Mouse (Mus musculus): ENCODE results near the gene Sp9.
A peak's percentile ranks its signal among the peaks of the same experiment; 100 is the strongest.

The Sp9 gene

GRCm38 (mm10) chr2:73274119-73274920 is 2.6 kb downstream of the Sp9 start:
- no peak for DNase-seq (ENCODE audit: low read depth, low spot score)

GRCm38 (mm10) chr2:73275261-73276040 is 3.7 kb downstream of the Sp9 start:
- no peak for DNase-seq (ENCODE audit: low read depth, low spot score)

- no peak for DNase-seq (ENCODE audit: low read depth, low spot score)
These were observed 4.4 kb downstream of the Sp9 start for GRCm38 (mm10) chr2:73276141-73276571.

DNA sequence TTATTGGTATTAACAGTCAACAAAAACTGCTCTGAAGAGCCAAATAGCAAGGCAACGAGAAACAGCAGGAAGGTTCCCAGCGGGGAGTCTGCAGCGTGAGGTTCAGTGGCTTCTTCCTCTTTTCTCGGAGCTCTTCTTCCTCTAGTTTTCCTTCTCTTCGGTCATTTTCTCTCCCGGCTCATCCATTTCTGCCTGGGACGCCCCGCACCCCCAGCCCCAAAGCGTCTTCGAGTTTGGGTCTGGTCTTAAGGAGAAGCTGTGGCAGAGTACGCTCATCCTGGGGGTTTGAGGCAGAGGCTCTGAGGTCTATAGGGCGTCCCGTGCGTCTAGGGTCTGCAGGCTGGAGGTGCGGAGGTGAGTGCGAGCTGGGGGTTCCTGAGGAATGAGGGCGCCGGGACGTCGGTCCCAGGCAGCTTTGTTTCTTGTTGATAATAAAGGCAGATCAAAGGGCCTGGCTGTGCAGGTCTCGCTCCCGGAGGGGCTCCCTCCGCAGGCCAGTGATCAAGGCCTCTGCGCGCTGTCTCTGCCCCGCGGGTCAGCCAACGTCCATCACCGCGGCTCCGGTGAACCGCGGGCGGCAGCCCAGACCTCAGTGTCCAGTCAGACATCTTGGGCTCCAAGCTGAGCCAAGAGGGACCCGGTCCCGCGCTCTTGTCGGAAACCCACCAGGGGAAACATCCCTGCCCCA is 5.4 kb downstream of the Sp9 start:
- DNase-seq (ENCODE audit: low read depth, low spot score): no peak

DNA sequence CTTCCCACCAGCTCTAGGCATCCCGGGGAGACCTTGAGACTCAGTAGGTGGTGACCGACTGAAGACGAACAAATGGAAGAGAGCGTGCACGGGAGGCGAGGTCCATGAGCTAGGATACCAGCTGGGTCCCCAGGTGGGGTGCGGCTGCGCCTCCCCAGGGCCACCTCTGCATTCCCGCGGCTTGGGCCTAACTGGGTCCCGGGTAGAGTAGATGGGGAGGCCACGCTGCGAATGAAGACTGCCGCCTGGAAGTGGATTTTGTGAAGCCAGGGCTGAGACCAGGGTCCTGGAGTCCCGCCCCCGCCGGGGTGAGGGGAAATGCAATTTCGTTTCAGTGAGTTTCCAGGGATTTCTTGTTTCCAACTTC is 6.0 kb downstream of the Sp9 start:
- no peak for DNase-seq (ENCODE audit: low read depth, low spot score)

DNA sequence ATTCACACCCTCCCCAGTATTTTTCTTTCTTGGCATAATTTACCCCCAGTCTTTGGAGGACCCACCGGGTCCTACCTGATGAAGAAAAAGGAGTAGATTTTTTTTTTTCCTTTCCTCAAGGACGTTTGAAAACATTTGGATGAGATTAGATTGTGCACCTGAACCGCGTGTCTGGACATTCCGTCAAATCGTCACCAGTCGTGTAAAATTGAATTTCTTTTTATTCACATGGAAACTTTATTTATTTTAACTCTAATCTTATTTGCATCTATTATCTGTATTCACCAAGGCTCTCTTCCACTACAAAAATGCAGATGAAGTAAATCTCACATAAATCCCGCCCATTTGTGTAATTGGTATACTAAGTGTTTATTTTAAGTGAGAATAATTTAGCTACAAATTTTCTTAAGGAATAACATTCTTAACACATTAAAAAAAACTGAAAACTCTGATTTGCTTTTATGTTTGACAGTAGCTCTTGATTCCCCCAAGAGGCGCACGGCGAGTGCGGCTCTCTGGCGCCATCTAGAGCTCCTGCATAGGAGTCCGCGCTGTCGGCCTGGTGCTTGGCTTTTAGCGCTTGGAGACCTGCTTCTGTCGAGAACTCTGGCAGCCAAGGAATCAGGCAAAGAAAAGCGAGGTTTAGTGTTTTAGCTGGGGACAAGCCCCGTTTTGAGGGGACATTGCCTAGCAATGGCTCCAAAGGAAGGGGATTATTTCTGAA is 6.6 kb downstream of the Sp9 start:
- peak; percentile 83 for DNase-seq (ENCODE audit: low read depth, low spot score)

DNA sequence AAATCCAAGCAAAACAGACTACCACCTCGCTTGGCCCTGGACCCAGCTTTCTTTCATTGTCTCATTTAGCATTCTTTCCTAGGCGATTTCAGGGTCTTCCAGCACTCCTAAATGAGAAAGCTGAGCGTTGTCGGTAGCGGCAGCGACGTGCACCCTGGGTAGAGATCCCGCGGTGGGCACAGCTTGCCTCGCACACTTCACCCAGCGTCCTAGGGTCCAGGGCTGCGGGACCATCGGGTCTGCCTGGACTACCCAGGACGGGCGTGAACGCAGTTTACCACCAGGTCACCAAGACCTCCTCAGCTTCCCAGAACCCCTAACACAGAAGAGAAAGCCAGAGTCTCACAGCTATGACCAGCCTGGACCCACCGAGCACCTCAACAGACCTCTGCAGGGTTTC is 7.1 kb downstream of the Sp9 start:
- DNase-seq (ENCODE audit: low read depth, low spot score): no peak

- no peak for DNase-seq (ENCODE audit: low read depth, low spot score)
These were observed 7.7 kb downstream of the Sp9 start for GRCm38 (mm10) chr2:73279271-73280038.

- no peak for DNase-seq (ENCODE audit: low read depth, low spot score)
These were observed 8.8 kb downstream of the Sp9 start for GRCm38 (mm10) chr2:73280356-73281047.

GRCm38 (mm10) chr2:73281048-73281661 is 9.4 kb downstream of the Sp9 start:
- no peak for DNase-seq (ENCODE audit: low read depth, low spot score)

DNA sequence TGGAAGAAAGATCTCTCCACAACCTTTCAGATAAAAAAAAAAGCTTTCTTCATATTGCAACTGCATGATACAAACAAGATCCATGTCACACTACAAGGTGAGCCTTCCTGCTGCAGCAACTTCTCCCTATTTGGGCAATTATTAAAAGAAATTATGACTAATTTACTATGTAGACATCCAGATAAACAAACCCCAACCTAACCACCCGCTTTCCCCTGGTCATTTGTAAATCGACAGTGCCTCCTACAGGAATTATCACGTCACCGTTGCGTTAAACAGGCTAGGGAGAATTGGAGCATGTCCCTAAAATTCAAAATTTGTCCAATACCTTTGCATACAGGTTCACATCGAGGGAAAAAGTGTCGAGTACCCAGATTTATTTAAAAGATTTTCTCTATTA is 10.0 kb downstream of the Sp9 start:
- DNase-seq (ENCODE audit: low read depth, low spot score): no peak

- no peak for DNase-seq (ENCODE audit: low read depth, low spot score)
These were observed 13.9 kb downstream of the Sp9 start for GRCm38 (mm10) chr2:73285630-73286029.

DNA sequence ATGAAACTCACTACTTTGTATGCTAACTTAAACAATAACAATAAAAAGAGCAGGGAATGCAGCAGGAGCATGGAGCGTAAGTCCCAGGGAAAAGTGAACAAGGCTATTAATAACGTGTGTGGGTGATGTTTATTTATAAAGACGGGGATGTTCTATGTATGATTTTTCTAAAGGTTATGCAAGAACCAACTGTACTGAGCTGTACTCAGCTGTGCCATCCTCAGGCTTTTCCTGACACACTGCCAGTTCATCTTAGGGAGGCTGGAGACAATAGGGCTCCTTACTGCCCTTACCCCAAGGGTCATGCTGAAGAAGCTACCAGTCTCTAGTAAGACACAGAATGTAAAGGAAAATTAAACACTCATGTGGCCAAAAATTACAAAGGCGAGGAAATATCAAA is 19.4 kb downstream of the Sp9 start:
- no peak for DNase-seq (ENCODE audit: low read depth, low spot score)

- DNase-seq (ENCODE audit: low read depth, low spot score): no peak
These were observed 23.3 kb downstream of the Sp9 start for GRCm38 (mm10) chr2:73295023-73295422.

DNA sequence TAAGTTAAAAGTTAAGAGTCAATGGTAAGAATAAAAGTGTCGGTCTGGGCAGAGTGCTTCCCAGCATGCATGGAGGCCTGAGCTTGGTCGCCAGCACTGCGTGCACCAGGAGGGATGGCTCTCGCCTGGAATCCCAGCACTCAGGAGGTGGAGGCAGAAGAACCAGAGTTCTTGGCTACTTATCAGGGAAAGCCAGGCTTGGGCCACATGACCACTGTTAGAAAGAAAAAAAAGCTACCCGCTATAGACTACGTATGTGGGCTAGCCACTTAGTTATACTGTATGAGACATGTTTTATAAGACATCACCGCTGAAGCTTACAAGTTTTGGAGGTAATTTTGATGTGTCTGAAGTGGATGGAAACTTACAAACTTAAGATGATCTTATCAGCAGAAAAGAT is 26.4 kb downstream of the Sp9 start:
- DNase-seq (ENCODE audit: low read depth, low spot score): no peak

DNA sequence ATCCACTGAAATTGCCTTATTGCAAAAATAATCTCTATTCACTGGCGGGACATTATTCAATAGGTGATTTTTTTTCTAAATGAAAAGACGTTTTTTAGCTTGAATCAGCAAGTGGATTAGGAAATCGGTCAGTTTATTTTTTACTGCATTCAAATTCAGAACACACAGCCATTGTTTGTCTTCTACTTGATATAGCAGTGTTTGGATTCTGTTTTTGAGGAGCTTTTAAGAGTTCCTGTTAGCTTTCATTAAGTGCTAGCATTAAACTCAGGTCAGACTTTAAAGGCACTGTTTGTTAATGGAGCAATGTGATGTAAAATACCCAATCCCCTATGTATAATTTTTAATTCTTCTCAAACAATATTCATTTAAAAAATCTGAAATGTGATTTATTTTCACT is 27.1 kb downstream of the Sp9 start:
- DNase-seq (ENCODE audit: low read depth, low spot score): no peak

DNA sequence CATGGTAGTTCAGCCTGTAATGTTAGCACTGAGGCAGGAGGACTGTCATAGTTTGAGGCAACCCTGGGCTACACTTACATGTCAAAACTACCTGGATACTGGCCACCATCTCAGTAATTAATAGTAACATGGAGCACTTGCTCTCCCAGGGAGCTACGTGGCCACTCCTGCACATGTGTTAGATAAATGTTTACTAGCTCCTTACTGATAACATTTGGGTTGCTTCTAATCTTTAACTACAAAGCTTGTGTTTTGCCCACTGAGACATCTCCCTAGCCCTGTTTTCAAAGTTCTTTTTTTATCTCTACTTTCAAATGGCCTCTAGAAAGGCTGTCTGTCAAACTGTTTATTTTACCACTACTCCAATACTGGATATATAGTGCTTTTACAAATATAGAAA is 30.3 kb downstream of the Sp9 start:
- no peak for DNase-seq (ENCODE audit: low read depth, low spot score)

DNA sequence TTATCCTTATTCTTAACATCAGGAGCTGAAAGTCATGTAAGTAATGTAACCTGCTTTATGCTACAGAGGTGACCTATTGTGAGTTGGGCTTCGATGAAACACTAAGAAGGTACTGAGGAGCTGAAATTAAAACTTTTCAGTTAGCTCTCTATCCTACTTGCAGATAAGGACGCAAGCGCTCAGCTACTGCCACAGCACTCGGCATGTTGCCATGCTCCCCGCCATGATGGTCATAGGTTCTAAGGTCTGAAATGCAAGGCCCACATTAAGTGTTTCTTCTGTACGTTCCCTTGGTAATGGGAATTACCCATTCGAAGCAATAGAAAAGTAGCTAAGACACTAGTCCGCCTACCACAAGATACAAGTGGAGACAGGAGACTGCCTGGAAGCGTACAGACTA is 31.0 kb downstream of the Sp9 start:
- DNase-seq (ENCODE audit: low read depth, low spot score): no peak

- no peak for DNase-seq (ENCODE audit: low read depth, low spot score)
These were observed 32.8 kb downstream of the Sp9 start for GRCm38 (mm10) chr2:73304506-73304905.

GRCm38 (mm10) chr2:73306006-73306405 is 34.3 kb downstream of the Sp9 start:
- no peak for DNase-seq (ENCODE audit: low read depth, low spot score)
